Mouse (Mus musculus): ENCODE measurements around the gene Zfp27.
"Not testable (repeated sequence)": the region's sequence is repeated elsewhere in the genome, so short reads cannot be mapped to it uniquely, and the experiment has no call there.

Gene Zfp27

GRCm38 (mm10) chr7:29890501-29890900 lies 15.9 kb downstream of the Zfp27 start:
- no peak for DNase-seq (ENCODE audit: low spot score)

DNA sequence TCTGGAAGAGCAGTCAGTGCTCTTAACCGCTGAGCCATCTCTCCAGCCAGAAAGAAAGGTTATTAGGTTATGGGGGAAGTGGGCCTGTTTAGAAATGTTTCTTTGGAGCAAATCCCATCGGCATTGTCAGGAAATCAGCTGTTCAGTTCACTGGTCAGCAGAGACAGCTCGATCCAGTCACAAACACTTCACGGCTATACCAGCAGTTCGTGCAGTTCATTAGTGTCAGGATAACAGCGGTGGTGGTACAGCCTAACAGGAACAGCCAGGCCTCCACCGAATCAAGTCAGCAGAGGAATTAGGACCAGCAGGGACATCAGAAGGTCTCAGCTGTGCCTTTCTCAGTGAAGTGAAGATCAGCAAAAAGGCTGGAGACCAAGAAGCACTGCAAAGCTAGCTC lies 25.5 kb downstream of the Zfp27 start:
- DNase-seq (ENCODE audit: low spot score): no peak

- DNase-seq (ENCODE audit: low spot score): no peak
Observed at GRCm38 (mm10) chr7:29880056-29880455, 26.3 kb downstream of the Zfp27 start.

DNA sequence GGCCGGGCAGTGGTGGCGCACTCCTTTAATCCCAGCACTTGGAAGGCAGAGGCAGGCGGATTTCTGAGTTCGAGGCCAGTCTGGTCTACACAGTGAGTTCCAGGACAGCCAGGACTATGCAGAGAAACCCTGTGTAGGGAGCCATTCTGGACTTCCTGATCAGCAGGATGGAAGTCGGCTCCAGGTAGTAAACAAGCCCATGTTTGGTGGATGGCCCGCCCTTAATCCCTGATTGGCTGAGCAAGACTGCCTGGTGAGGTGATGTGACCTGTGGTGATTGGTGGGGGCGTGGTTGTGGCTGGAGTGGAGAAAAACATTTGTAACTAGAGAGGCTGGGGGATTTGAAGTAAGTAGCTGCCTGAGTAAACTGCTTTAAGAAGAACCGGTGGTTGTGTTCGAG lies 28.8 kb downstream of the Zfp27 start:
- not testable (repeated sequence) for DNase-seq (ENCODE audit: low spot score)

- no peak for DNase-seq (ENCODE audit: low spot score)
Observed at GRCm38 (mm10) chr7:29874256-29874655, 32.1 kb downstream of the Zfp27 start.

DNA sequence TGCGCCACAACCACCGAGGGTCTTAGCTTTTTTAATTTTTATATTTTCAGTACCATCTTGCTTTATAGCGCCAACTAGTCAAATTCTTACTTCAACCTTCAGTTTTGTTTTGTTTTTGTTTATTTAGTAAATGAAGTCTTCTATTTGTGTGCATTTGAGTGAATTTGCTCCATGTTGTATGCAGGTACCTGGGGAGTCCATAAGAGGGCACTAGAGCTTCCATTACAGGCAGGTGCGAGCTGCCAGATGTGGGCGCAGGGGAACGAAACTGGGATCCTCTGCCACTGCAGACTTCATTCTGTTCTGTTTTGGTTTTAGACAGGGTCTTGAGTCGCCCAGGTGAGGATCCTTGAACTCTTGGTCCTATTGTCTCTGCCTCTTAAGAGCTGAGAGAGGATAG lies 44.7 kb downstream of the Zfp27 start:
- DNase-seq (ENCODE audit: low spot score): no peak

DNA sequence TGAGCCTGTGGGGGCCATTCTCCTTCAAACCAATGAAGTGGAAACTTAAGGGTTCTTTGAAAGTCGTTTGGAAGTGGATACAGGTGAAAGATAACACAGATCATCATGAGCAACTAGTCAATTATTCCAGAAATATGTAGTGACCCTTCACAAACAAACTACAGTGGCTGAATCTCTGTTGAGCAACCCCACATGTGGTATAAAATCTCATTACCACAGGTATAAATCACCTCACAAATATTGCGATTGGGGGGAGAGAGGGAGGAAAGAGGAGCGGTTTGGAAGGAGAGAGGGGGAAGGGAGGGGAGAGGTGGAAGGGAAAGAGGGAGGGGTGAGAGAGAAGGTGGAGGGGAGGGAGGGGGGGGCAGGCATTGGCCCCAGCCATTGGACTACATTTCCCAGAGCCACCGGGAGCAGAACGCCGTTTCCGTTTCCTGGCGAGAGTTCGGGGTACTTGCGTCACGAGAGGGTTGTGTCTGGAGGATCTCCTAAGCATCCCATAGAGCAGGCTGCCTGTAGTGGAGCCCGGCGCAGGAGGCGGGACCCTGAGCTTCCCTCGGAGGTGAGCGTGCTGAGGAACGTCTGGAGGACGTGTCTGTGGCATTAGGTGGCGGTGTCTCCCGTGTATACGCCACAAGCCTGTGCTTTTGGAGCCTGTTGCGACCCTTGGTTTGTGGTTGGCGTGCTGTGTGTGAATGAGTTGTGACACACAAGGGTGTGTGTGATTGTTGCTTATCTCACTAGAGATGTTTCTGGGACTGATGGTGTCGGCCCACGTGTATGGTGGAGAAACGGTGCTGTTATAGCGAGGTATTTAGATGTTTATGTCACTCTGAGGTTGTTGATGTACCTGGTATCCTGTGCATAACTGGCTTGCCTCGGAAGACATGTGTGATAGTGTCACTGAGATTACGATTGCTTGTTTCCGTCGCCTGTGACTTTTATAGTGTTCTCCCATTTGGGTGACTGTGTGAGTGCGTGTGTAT lies 46.5 kb downstream of the Zfp27 start, which contains the start of gene Zfp420:
TSS of gene Zfp420 (plus strand) at position 448 of the 986 bp plus-strand sequence.
- DNase-seq (ENCODE audit: low spot score): peak; percentile 95

DNA sequence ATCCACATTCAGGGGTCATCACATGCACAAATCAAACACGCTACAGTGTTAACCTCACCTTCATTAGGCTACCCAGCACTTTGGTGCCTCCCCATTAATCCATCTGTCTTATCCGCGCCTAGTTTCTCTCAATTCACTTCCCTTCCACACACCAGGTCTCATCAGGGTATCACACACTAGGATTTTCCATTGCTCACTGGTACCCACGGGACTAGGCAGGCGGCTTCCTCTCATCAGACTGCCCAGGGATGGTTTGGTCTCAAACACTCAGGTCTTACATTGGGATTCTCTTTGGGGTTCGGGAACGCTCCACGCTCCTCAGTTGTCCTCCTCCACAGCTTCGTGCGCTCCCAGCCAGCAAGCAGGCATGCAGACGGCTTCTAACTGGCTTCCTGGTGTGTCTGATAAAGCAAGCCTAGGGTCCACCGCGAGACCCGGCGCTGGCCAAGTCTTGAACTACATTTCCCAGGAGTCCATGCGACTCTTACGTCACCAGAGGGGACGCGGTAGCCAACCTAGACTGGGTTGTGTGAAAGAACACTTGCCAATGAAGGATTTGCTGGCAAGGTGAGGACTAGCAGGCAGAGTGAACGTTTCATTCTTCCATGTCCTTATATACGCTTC lies 53.0 kb downstream of the Zfp27 start, which contains the start of gene Zfp940:
TSS of gene Zfp940 (minus strand) at position 451 of the 624 bp plus-strand sequence.
- peak; percentile 98 for DNase-seq (ENCODE audit: low spot score)

GRCm38 (mm10) chr7:29852831-29853218 lies 53.5 kb downstream of the Zfp27 start:
- no peak for DNase-seq (ENCODE audit: low spot score)

GRCm38 (mm10) chr7:29844616-29845015 lies 61.8 kb downstream of the Zfp27 start:
- DNase-seq (ENCODE audit: low spot score): no peak
